In the genomic region with DNA sequence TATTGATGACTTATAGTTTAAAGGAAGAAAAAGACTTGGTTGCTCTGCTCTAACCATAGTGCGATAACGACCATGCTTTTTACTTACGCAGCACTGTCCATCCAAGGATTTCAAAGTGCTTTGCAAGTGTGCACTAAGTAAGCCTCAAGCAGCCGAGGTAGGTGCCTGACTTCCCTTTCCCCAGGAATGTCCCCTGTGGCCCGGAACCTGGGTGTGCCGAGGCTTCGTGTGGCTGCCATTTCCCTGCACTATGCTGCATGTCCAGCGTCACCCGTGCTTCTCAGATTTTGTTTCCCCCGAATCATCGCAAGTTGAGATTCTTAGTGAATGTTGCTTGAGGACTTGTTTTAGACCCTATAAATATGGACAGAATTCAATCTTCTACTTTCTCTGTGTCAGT, we compare ENCODE assay signal across 28 mouse cellular contexts.
"Had no signal": no experiment of that assay in that cellular context is flagged by ENCODE, and none has a peak within 500 bp of the region (broad histone marks: within the 10 kb centered on the region; RNA-seq: fewer than 3 reads in every experiment).

No protein-coding gene starts in this region.

- H3K27me3 ChIP-seq: limb, embryonic 12.5 days; limb, embryonic 13.5 days; limb, embryonic 15.5 days; liver, embryonic 12.5 days; liver, embryonic 13.5 days; liver, embryonic 15.5 days; lung, embryonic 15.5 days; megakaryocyte, embryonic 14.5 days; midbrain, embryonic 12.5 days; midbrain, embryonic 13.5 days; midbrain, embryonic 15.5 days had no signal

- DNase-seq: left cerebral cortex, postnatal 4 days; liver; liver, embryonic 13.5 days; liver, postnatal 0 days; lung, adult 18-20 months; lung, adult 2 months; lung, embryonic 14.5 days; lung, postnatal 10 days; lung, postnatal 14 days; lung, postnatal 36 days; lung, postnatal 4 days; midbrain, embryonic 14.5 days had no signal

- H3K4me1 ChIP-seq: limb, embryonic 15.5 days; liver, embryonic 12.5 days; liver, embryonic 13.5 days; liver, embryonic 15.5 days; megakaryocyte, embryonic 14.5 days; midbrain, embryonic 10.5 days; midbrain, embryonic 12.5 days; midbrain, embryonic 15.5 days had no signal

- H3K27ac ChIP-seq: left cerebral cortex, adult 2 months; limb, embryonic 10.5 days; limb, embryonic 12.5 days; limb, embryonic 13.5 days; limb, embryonic 15.5 days; liver, embryonic 12.5 days; liver, embryonic 13.5 days; liver, embryonic 14.5 days; liver, embryonic 15.5 days; lung, embryonic 15.5 days; macrophage; midbrain, embryonic 10.5 days; midbrain, embryonic 12.5 days; midbrain, embryonic 13.5 days; midbrain, embryonic 15.5 days had no signal

- H3K4me3 ChIP-seq: left cerebral cortex, adult 2 months; limb, embryonic 10.5 days; limb, embryonic 12.5 days; limb, embryonic 13.5 days; limb, embryonic 15.5 days; liver, embryonic 12.5 days; liver, embryonic 13.5 days; liver, embryonic 15.5 days; lung, embryonic 15.5 days; megakaryocyte, embryonic 14.5 days; midbrain, embryonic 10.5 days; midbrain, embryonic 12.5 days; midbrain, embryonic 13.5 days; midbrain, embryonic 15.5 days; myocyte had no signal

- H3K36me3 ChIP-seq: liver, embryonic 12.5 days; liver, embryonic 13.5 days; liver, embryonic 15.5 days; lung, embryonic 15.5 days had no signal
